Mouse (Mus musculus) heart, postnatal 0 days (tissue): ENCODE measurements at regions not wholly inside any gene's neighbourhood (a gene's known extent, or its start where the extent isn't known, plus 50 kb on each side); places are given as distances from the start of the nearest gene placed in this dataset.

Experiments used
- CTCF ChIP-seq: IDR thresholded peaks from 2 replicates; pipeline ENCODE4 v1.5.1; 2016; ENCODE audit warnings: antibody characterized with exemption, control low read depth, low read depth
- EP300 ChIP-seq: IDR thresholded peaks from 2 replicates; pipeline ENCODE4 v1.6.1; 2016; ENCODE audit warnings: antibody characterized with exemption, low read depth

DNA sequence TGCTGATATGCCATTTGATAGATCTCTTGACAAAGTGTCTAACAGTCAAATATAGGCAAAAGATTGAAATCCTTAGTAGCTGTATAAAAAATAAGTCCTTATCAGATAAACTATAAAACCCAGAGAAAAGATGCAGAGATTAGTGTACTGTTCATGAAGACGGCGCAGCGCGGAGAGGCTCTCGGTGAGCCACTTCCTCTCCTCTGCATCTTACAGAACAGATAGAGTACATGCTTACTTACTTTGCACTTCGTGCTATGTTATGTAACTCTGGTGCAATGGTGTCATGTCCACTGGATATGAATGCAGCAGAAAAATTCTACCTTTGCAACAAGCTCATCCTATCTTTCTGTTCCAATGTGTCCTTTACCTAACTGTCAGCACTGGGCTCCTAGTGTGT is 2593.5 kb upstream of the Gm7489 start:
- TF ChIP-seq CTCF: no peak
- no peak for TF ChIP-seq EP300
